Mouse (Mus musculus): ENCODE results near the gene Hsf2bp. TPM values are rescaled to one million over a fixed set of nuclear protein-coding genes. Genes with fewer than 3 reads are reported as not detected.

The Hsf2bp gene
- polyA plus RNA-seq, 1 experiment = 34.3 TPM

GRCm38 (mm10) chr17:32052237-32053080, 16.3 kb upstream of the Hsf2bp start:
- TF ChIP-seq POLR2A (IDR thresholded peaks at IDR 0.05; ENCODE audit: control insufficient read depth, low read depth, low read length) (no peak), CTCF (IDR thresholded peaks at IDR 0.05; ENCODE audit: control insufficient read depth, insufficient read depth, insufficient replicate concordance, low read depth, low read length) (no peak)

GRCm38 (mm10) chr17:32050609-32051008, 14.5 kb upstream of the Hsf2bp start:
- Histone ChIP-seq H3K27ac (ENCODE audit: control insufficient read depth, insufficient read depth, low read depth, low read length) (no peak overlapping the region), H3K36me3 (ENCODE audit: control insufficient read depth, insufficient read depth, low read length) (peaks cover 4% of the 10 kb centered on the region), H3K27me3 (ENCODE audit: control insufficient read depth, insufficient read depth, low read length) (no peaks in the 10 kb centered on the region), H3K4me1 (ENCODE audit: control insufficient read depth, insufficient read depth, low read length) (no peaks in the 10 kb centered on the region), H3K4me3 (ENCODE audit: control insufficient read depth, low read depth, low read length) (no peak overlapping the region)
- TF ChIP-seq POLR2A (IDR thresholded peaks at IDR 0.05; ENCODE audit: control insufficient read depth, low read depth, low read length) (no peak), CTCF (IDR thresholded peaks at IDR 0.05; ENCODE audit: control insufficient read depth, insufficient read depth, insufficient replicate concordance, low read depth, low read length) (no peak)

More at GRCm38 (mm10) chr17:32052237-32053080, 16.3 kb upstream of the Hsf2bp start:
- Histone ChIP-seq H3K36me3 (ENCODE audit: control insufficient read depth, insufficient read depth, low read length) (peaks cover 8% of the 10 kb centered on the region), H3K27me3 (ENCODE audit: control insufficient read depth, insufficient read depth, low read length) (no peaks in the 10 kb centered on the region), H3K4me3 (ENCODE audit: control insufficient read depth, low read depth, low read length) (peak overlapping the region; percentile 83; the same call in 1 of the 2 replicates), H3K4me1 (ENCODE audit: control insufficient read depth, insufficient read depth, low read length) (no peaks in the 10 kb centered on the region), H3K27ac (ENCODE audit: control insufficient read depth, insufficient read depth, low read depth, low read length) (no peak overlapping the region)

GRCm38 (mm10) chr17:32049914-32050313, 13.8 kb upstream of the Hsf2bp start:
- peaks cover 4% of the 10 kb centered on the region for H3K36me3 ChIP-seq (ENCODE audit: control insufficient read depth, insufficient read depth, low read length)
- TF ChIP-seq POLR2A (IDR thresholded peaks at IDR 0.05; ENCODE audit: control insufficient read depth, low read depth, low read length) = no peak
- no peak for TF ChIP-seq CTCF (IDR thresholded peaks at IDR 0.05; ENCODE audit: control insufficient read depth, insufficient read depth, insufficient replicate concordance, low read depth, low read length)
- no peak overlapping the region for H3K27ac ChIP-seq (ENCODE audit: control insufficient read depth, insufficient read depth, low read depth, low read length)
- no peaks in the 10 kb centered on the region for H3K4me1 ChIP-seq (ENCODE audit: control insufficient read depth, insufficient read depth, low read length)
- H3K27me3 ChIP-seq (ENCODE audit: control insufficient read depth, insufficient read depth, low read length) = no peaks in the 10 kb centered on the region
- H3K4me3 ChIP-seq (ENCODE audit: control insufficient read depth, low read depth, low read length) = no peak overlapping the region

- Histone ChIP-seq H3K27me3 (ENCODE audit: control insufficient read depth, insufficient read depth, low read length) (no peaks in the 10 kb centered on the region), H3K36me3 (ENCODE audit: control insufficient read depth, insufficient read depth, low read length) (peaks cover 4% of the 10 kb centered on the region)
These were observed 12.2 kb upstream of the Hsf2bp start for GRCm38 (mm10) chr17:32048351-32048750.

GRCm38 (mm10) chr17:32046541-32046940, 10.4 kb upstream of the Hsf2bp start:
- H3K27ac ChIP-seq (ENCODE audit: control insufficient read depth, insufficient read depth, low read depth, low read length) = no peak overlapping the region
- TF ChIP-seq POLR2A (IDR thresholded peaks at IDR 0.05; ENCODE audit: control insufficient read depth, low read depth, low read length) (no peak), CTCF (IDR thresholded peaks at IDR 0.05; ENCODE audit: control insufficient read depth, insufficient read depth, insufficient replicate concordance, low read depth, low read length) (no peak)
- no peak overlapping the region for H3K4me3 ChIP-seq (ENCODE audit: control insufficient read depth, low read depth, low read length)
- H3K36me3 ChIP-seq (ENCODE audit: control insufficient read depth, insufficient read depth, low read length) = peaks cover 4% of the 10 kb centered on the region
- H3K27me3 ChIP-seq (ENCODE audit: control insufficient read depth, insufficient read depth, low read length) = no peaks in the 10 kb centered on the region
- no peaks in the 10 kb centered on the region for H3K4me1 ChIP-seq (ENCODE audit: control insufficient read depth, insufficient read depth, low read length)

More at GRCm38 (mm10) chr17:32048351-32048750, 12.2 kb upstream of the Hsf2bp start:
- TF ChIP-seq CTCF (IDR thresholded peaks at IDR 0.05; ENCODE audit: control insufficient read depth, insufficient read depth, insufficient replicate concordance, low read depth, low read length) (no peak), POLR2A (IDR thresholded peaks at IDR 0.05; ENCODE audit: control insufficient read depth, low read depth, low read length) (no peak)
- H3K27ac ChIP-seq (ENCODE audit: control insufficient read depth, insufficient read depth, low read depth, low read length) = no peak overlapping the region
- H3K4me3 ChIP-seq (ENCODE audit: control insufficient read depth, low read depth, low read length) = no peak overlapping the region
- no peaks in the 10 kb centered on the region for H3K4me1 ChIP-seq (ENCODE audit: control insufficient read depth, insufficient read depth, low read length)

GRCm38 (mm10) chr17:32040263-32040662, 4.1 kb upstream of the Hsf2bp start:
- no peaks in the 10 kb centered on the region for H3K27me3 ChIP-seq (ENCODE audit: control insufficient read depth, insufficient read depth, low read length)
- TF ChIP-seq CTCF (IDR thresholded peaks at IDR 0.05; ENCODE audit: control insufficient read depth, insufficient read depth, insufficient replicate concordance, low read depth, low read length) = no peak
- no peak for TF ChIP-seq POLR2A (IDR thresholded peaks at IDR 0.05; ENCODE audit: control insufficient read depth, low read depth, low read length)
- H3K27ac ChIP-seq (ENCODE audit: control insufficient read depth, insufficient read depth, low read depth, low read length) = no peak overlapping the region
- H3K4me3 ChIP-seq (ENCODE audit: control insufficient read depth, low read depth, low read length) = no peak overlapping the region
- H3K36me3 ChIP-seq (ENCODE audit: control insufficient read depth, insufficient read depth, low read length) = no peaks in the 10 kb centered on the region
- peaks cover 11% of the 10 kb centered on the region for H3K4me1 ChIP-seq (ENCODE audit: control insufficient read depth, insufficient read depth, low read length)

GRCm38 (mm10) chr17:32036509-32037438, 625 bp upstream of the Hsf2bp start:
- Histone ChIP-seq H3K27ac (ENCODE audit: control insufficient read depth, insufficient read depth, low read depth, low read length) (peak overlapping the region; percentile 61), H3K27me3 (ENCODE audit: control insufficient read depth, insufficient read depth, low read length) (no peaks in the 10 kb centered on the region), H3K4me1 (ENCODE audit: control insufficient read depth, insufficient read depth, low read length) (peaks cover 17% of the 10 kb centered on the region), H3K4me3 (ENCODE audit: control insufficient read depth, low read depth, low read length) (peak overlapping the region; percentile 97), H3K36me3 (ENCODE audit: control insufficient read depth, insufficient read depth, low read length) (no peaks in the 10 kb centered on the region)
- TF ChIP-seq CTCF (IDR thresholded peaks at IDR 0.05; ENCODE audit: control insufficient read depth, insufficient read depth, insufficient replicate concordance, low read depth, low read length) (no peak), POLR2A (IDR thresholded peaks at IDR 0.05; ENCODE audit: control insufficient read depth, low read depth, low read length) (no peak; the same call in none of the 2 replicates)

All from testis, adult 2 months (tissue).